Mouse (Mus musculus) brown adipose tissue, adult 24 weeks (tissue): ENCODE measurements around the gene Pbx2. TPM values are rescaled to one million over a fixed set of nuclear protein-coding genes. Genes with fewer than 3 reads are reported as not detected.
"Not testable (repeated sequence)": the region's sequence is repeated elsewhere in the genome, so short reads cannot be mapped to it uniquely, and the experiment has no call there.

ENCODE experiments used
- H3K27ac ChIP-seq: fragments of 200-500 bp; replicated peaks from 2 replicates; pipeline ENCODE4 v1.5.1; 2012; ENCODE audit warnings: low read depth, mild to moderate bottlenecking, low read length
- H3K4me1 ChIP-seq: fragments of 200-500 bp; 2 replicates; pipeline ENCODE4 v1.6.1; 2012; ENCODE audit warnings: low read length, mixed read lengths; ENCODE audit not compliant: control insufficient read depth, insufficient read depth, insufficient read length
- H3K4me3 ChIP-seq: fragments of 200-500 bp; 2 replicates; pipeline ENCODE4 v1.5.1; 2012; ENCODE audit warnings: low read depth, mild to moderate bottlenecking, low read length, moderate library complexity; ENCODE audit not compliant: insufficient read depth
- polyA plus RNA-seq: library from polyadenylated mRNA; stranded (reverse); fragments of >200 nt; gene quantifications from 2 replicates; pipeline ENCODE4 v1.2.4, GENCODE M21; 2012; ENCODE audit not compliant: missing spikeins, insufficient read depth, insufficient read length

Pbx2 gene
- 19.9 and 35.5 TPM in 2 replicates for polyA plus RNA-seq

GRCm38 (mm10) chr17:34591029-34591993 is at the start of gene Pbx2:
Pbx2 (plus strand) TSS chr17:34591266.
- Histone ChIP-seq H3K4me3 (peak within 1 kb of the TSS; percentile 88), H3K27ac (peak within 1 kb of the TSS; percentile 98), H3K4me1 (peaks cover 15% of the 10 kb centered on the region)

- not testable (repeated sequence) for H3K27ac ChIP-seq, H3K4me1 ChIP-seq
- peak overlapping the region; percentile 35; the same call in 1 of the 2 replicates for H3K4me3 ChIP-seq
These were observed 47.5 kb upstream of the Pbx2 start for GRCm38 (mm10) chr17:34543567-34543966.

- H3K27ac ChIP-seq, result no peak overlapping the region
- no peaks in the 10 kb centered on the region for H3K4me1 ChIP-seq
- no peak overlapping the region for H3K4me3 ChIP-seq
These were observed 44.3 kb upstream of the Pbx2 start for GRCm38 (mm10) chr17:34546797-34547196.

- no peaks in the 10 kb centered on the region for H3K4me1 ChIP-seq
- no peak overlapping the region for H3K4me3 ChIP-seq
- H3K27ac ChIP-seq, result no peak overlapping the region
These were observed 43.5 kb upstream of the Pbx2 start for GRCm38 (mm10) chr17:34547601-34548000.

- no peak overlapping the region for H3K27ac ChIP-seq
- no peak overlapping the region for H3K4me3 ChIP-seq
- H3K4me1 ChIP-seq, result no peaks in the 10 kb centered on the region
These were observed 41.9 kb upstream of the Pbx2 start for GRCm38 (mm10) chr17:34549156-34549555.

GRCm38 (mm10) chr17:34549843-34550242 is 41.2 kb upstream of the Pbx2 start:
- no peak overlapping the region for H3K4me3 ChIP-seq
- no peaks in the 10 kb centered on the region for H3K4me1 ChIP-seq
- H3K27ac ChIP-seq, result no peak overlapping the region

- H3K4me1 ChIP-seq, result peaks cover 24% of the 10 kb centered on the region
- no peak overlapping the region for H3K4me3 ChIP-seq
- H3K27ac ChIP-seq, result peak overlapping the region; percentile 96
These were observed 35.6 kb upstream of the Pbx2 start for GRCm38 (mm10) chr17:34555483-34555882.

GRCm38 (mm10) chr17:34556406-34556805 is 34.7 kb upstream of the Pbx2 start:
- Histone ChIP-seq H3K4me3 (no peak overlapping the region), H3K4me1 (peaks cover 24% of the 10 kb centered on the region), H3K27ac (peak overlapping the region; percentile 94)

GRCm38 (mm10) chr17:34557411-34557810 is 33.7 kb upstream of the Pbx2 start:
- H3K27ac ChIP-seq, result peak overlapping the region; percentile 94
- peaks cover 28% of the 10 kb centered on the region for H3K4me1 ChIP-seq
- no peak overlapping the region for H3K4me3 ChIP-seq

GRCm38 (mm10) chr17:34559116-34559515 is 31.9 kb upstream of the Pbx2 start:
- Histone ChIP-seq H3K27ac (peak overlapping the region; percentile 26; the same call in 1 of the 2 replicates), H3K4me3 (no peak overlapping the region), H3K4me1 (peaks cover 28% of the 10 kb centered on the region)

GRCm38 (mm10) chr17:34559895-34560294 is 31.2 kb upstream of the Pbx2 start:
- Histone ChIP-seq H3K4me3 (no peak overlapping the region), H3K27ac (no peak overlapping the region)

GRCm38 (mm10) chr17:34560438-34560837 is 30.6 kb upstream of the Pbx2 start:
- Histone ChIP-seq H3K4me1 (peaks cover 26% of the 10 kb centered on the region), H3K4me3 (no peak overlapping the region), H3K27ac (peak overlapping the region; percentile 40; the same call in 1 of the 2 replicates)

More at GRCm38 (mm10) chr17:34559895-34560294, 31.2 kb upstream of the Pbx2 start:
- H3K4me1 ChIP-seq, result peaks cover 28% of the 10 kb centered on the region

- Histone ChIP-seq H3K4me1 (peaks cover 21% of the 10 kb centered on the region), H3K4me3 (peak overlapping the region; percentile 35), H3K27ac (peak overlapping the region; percentile 86)
These were observed 29.9 kb upstream of the Pbx2 start for GRCm38 (mm10) chr17:34561200-34561599.

- peak overlapping the region; percentile 39; the same call in 1 of the 2 replicates for H3K27ac ChIP-seq
- H3K4me1 ChIP-seq, result peaks cover 8% of the 10 kb centered on the region
- no peak overlapping the region for H3K4me3 ChIP-seq
These were observed 28.5 kb upstream of the Pbx2 start for GRCm38 (mm10) chr17:34562595-34562994.

GRCm38 (mm10) chr17:34563354-34563753 is 27.7 kb upstream of the Pbx2 start:
- Histone ChIP-seq H3K4me1 (peaks cover 7% of the 10 kb centered on the region), H3K27ac (peak overlapping the region; percentile 81), H3K4me3 (no peak overlapping the region)
